Mouse (Mus musculus) heart, adult 18-20 months (tissue): ENCODE data around the gene Gmnc. TPM values are rescaled to one million over a fixed set of nuclear protein-coding genes. Genes with fewer than 3 reads are reported as not detected.

Source experiments
- DNase-seq, 2 experiments: peaks; one replicate each; pipeline ENCODE4 v3.0.0; 2021 to 2022; ENCODE audit warnings: mixed read lengths in 1 of 2
- long read RNA-seq, 2 experiments: library from polyadenylated mRNA; stranded (forward); transcript quantifications; one replicate each; pipeline ENCODE4 v2.0.0; 2021
- total RNA-seq, 2 experiments: library from RNA; stranded (reverse); gene quantifications; 2 replicates each; pipeline ENCODE4 v1.2.3; 2021

Gene Gmnc
- total RNA-seq: under 1 TPM in 1 of 2 experiments, not detected in 1; 0.10 TPM
- long read RNA-seq, experiment 1: 0 reads
- long read RNA-seq, experiment 2: 0 reads

GRCm38 (mm10) chr16:26991477-26992300 is at the start of gene Gmnc:
TSS of gene Gmnc (minus strand) at chr16:26991652.
- no peak for DNase-seq

GRCm38 (mm10) chr16:27027281-27027680 is 35.8 kb upstream of the Gmnc start:
- DNase-seq: no peak

GRCm38 (mm10) chr16:27026226-27026625 is 34.8 kb upstream of the Gmnc start:
- DNase-seq: no peak

GRCm38 (mm10) chr16:27022746-27023145 is 31.3 kb upstream of the Gmnc start:
- no peak for DNase-seq

- DNase-seq: no peak
Observed at GRCm38 (mm10) chr16:27017309-27017708, 25.9 kb upstream of the Gmnc start.

- DNase-seq: no peak
Observed at GRCm38 (mm10) chr16:27002714-27003113, 11.3 kb upstream of the Gmnc start.

GRCm38 (mm10) chr16:26999563-26999962 is 8.1 kb upstream of the Gmnc start:
- no peak for DNase-seq

- DNase-seq: no peak
Observed at GRCm38 (mm10) chr16:26989415-26990315, 1.8 kb downstream of the Gmnc start.

GRCm38 (mm10) chr16:26988188-26988587 is 3.3 kb downstream of the Gmnc start:
- no peak for DNase-seq

GRCm38 (mm10) chr16:26985796-26986195 is 5.7 kb downstream of the Gmnc start:
- no peak for DNase-seq

GRCm38 (mm10) chr16:26982112-26982511 is 9.3 kb downstream of the Gmnc start:
- no peak for DNase-seq

- peak; percentile 21 to 29 for DNase-seq
Observed at GRCm38 (mm10) chr16:26967967-26968366, 23.5 kb downstream of the Gmnc start.

- no peak for DNase-seq
Observed at GRCm38 (mm10) chr16:26966830-26967229, 24.6 kb downstream of the Gmnc start.

GRCm38 (mm10) chr16:26961971-26962370 is 29.5 kb downstream of the Gmnc start:
- no peak for DNase-seq

- DNase-seq: no peak
Observed at GRCm38 (mm10) chr16:26951601-26952000, 39.9 kb downstream of the Gmnc start.

- no peak for DNase-seq
Observed at GRCm38 (mm10) chr16:26950209-26950608, 41.2 kb downstream of the Gmnc start.

- DNase-seq: peak in 1 of 2 experiments; percentile 6
Observed at GRCm38 (mm10) chr16:26903968-26904367, 87.5 kb downstream of the Gmnc start.

- DNase-seq: peak; percentile 49 to 57
Observed at GRCm38 (mm10) chr16:26901471-26901870, 90.0 kb downstream of the Gmnc start.

- no peak for DNase-seq
Observed at GRCm38 (mm10) chr16:26886337-26886736, 105.1 kb downstream of the Gmnc start.

- no peak for DNase-seq
Observed at GRCm38 (mm10) chr16:26876885-26877284, 114.6 kb downstream of the Gmnc start.
